Mouse (Mus musculus) embryonic facial prominence, embryonic 13.5 days (tissue): ENCODE data around the gene Ccdc85c. TPM values are rescaled to one million over a fixed set of nuclear protein-coding genes. Genes with fewer than 3 reads are reported as not detected.

ENCODE experiments used
- ATAC-seq: fragments of 200-750 bp; cut with Nextera tagmentation; 2 replicates; pipeline ENCODE4 v1.8.0; 2017; ENCODE audit warnings: low read depth; ENCODE audit not compliant: insufficient number of reproducible peaks, insufficient read depth, low FRiP score, low TSS enrichment
- H3K27ac ChIP-seq: fragments of 300-500 bp; sonication (generic); 2 replicates; pipeline ENCODE4 v1.5.1; 2015; ENCODE audit warnings: moderate library complexity, mild to moderate bottlenecking, inconsistent platforms
- H3K27me3 ChIP-seq: fragments of 300-500 bp; sonication (generic); 2 replicates; pipeline ENCODE4 v1.6.1; 2015; ENCODE audit warnings: mild to moderate bottlenecking, inconsistent platforms
- H3K36me3 ChIP-seq: fragments of 300-500 bp; sonication (generic); 2 replicates; pipeline ENCODE4 v1.6.1; 2015; ENCODE audit warnings: mild to moderate bottlenecking, inconsistent platforms
- H3K4me1 ChIP-seq: fragments of 300-500 bp; sonication (generic); 2 replicates; pipeline ENCODE4 v1.6.1; 2015; ENCODE audit warnings: inconsistent platforms
- H3K4me2 ChIP-seq: fragments of 300-500 bp; sonication (generic); 2 replicates; pipeline ENCODE4 v1.6.1; 2015; ENCODE audit warnings: moderate library complexity, mild to moderate bottlenecking, inconsistent platforms
- H3K4me3 ChIP-seq: fragments of 300-500 bp; sonication (generic); 2 replicates; pipeline ENCODE4 v1.5.1; 2015; ENCODE audit warnings: mild to moderate bottlenecking, inconsistent platforms
- H3K9ac ChIP-seq: fragments of 300-500 bp; sonication (generic); 2 replicates; pipeline ENCODE4 v1.6.1; 2015; ENCODE audit warnings: mild to moderate bottlenecking, inconsistent platforms
- H3K9me3 ChIP-seq: fragments of 300-500 bp; sonication (generic); 2 replicates; pipeline ENCODE4 v1.6.1; 2016; ENCODE audit warnings: inconsistent platforms
- WGBS: fragments of 180-500 bp; shearing (Covaris S2); methylation state at CpG from one replicate; pipeline ENCODE4 v1.1.7; 2015; ENCODE audit warnings: mixed read lengths; 5-methylcytosine and 5-hydroxymethylcytosine counted together
- polyA plus RNA-seq: library from polyadenylated mRNA; unstranded; fragments of >200 nt; fragmentation: Nextera tagmentation; extraction: Ambion mirVana; gene quantifications from 2 replicates; pipeline ENCODE4 v1.2.1, GENCODE M21; 2015

Ccdc85c gene
- polyA plus RNA-seq, 1 experiment from 2014 or later: 6.3 TPM

DNA sequence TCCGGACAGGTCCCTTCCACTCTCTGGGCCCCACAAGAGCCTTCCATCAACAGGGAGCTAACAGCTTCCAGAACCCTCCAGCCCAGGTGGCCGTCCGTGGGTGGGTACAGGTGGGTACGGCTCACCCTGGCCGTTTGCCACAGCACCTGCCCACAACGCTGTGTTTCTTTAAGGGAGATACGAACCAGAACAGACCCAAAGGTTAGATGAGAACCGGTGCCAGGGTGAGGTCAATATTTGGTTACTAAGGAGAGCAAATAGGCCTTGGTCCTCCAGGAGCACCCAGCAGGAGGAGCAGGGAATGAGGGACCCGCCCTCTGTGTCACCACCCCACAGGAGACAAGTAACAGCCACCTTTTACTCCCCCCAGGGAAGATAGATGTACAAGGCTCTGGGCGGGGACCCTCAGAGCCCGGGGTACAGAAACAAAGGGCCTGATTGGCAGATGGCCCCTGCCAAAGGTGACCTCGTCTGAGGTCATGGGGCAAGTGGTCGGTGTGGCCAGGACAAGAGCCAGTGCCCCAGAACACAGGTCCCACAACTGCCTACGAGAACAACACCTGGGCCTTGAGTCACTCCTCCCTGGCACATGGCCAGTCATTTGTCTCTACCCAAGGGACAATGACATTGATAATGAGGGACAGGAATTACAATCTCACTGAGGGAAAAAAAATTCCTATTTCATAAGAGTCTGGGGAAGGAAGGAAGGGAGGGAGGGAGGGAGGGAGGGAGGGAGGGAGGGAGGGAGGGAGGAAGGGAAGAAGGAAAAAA, 40.2 kb downstream of the Ccdc85c start:
- no peaks in the 10 kb centered on the region for H3K27me3 ChIP-seq
- H3K9ac ChIP-seq: no peak overlapping the region
- H3K36me3 ChIP-seq: no peaks in the 10 kb centered on the region
- peaks cover 58% of the 10 kb centered on the region for H3K4me1 ChIP-seq
- ATAC-seq: no peak
- no peak overlapping the region for H3K4me2 ChIP-seq
- 78% methylated on average over 14 of the region's 14 CpGs for WGBS
- no peak overlapping the region for H3K4me3 ChIP-seq
- no peaks in the 10 kb centered on the region for H3K9me3 ChIP-seq
- H3K27ac ChIP-seq: no peak overlapping the region

GRCm38 (mm10) chr12:108233736-108234135, 41.5 kb downstream of the Ccdc85c start:
- Histone ChIP-seq H3K9me3 (no peaks in the 10 kb centered on the region), H3K9ac (no peak overlapping the region), H3K4me2 (no peak overlapping the region), H3K27me3 (no peaks in the 10 kb centered on the region), H3K27ac (no peak overlapping the region), H3K4me3 (no peak overlapping the region), H3K36me3 (no peaks in the 10 kb centered on the region), H3K4me1 (peaks cover 51% of the 10 kb centered on the region)
- ATAC-seq: no peak
- 65% methylated on average over 6 of the region's 6 CpGs for WGBS

GRCm38 (mm10) chr12:108231901-108232300, 43.3 kb downstream of the Ccdc85c start:
- Histone ChIP-seq H3K27ac (no peak overlapping the region), H3K4me1 (peaks cover 33% of the 10 kb centered on the region), H3K36me3 (no peaks in the 10 kb centered on the region), H3K9ac (no peak overlapping the region), H3K27me3 (no peaks in the 10 kb centered on the region), H3K4me2 (no peak overlapping the region), H3K4me3 (no peak overlapping the region), H3K9me3 (no peaks in the 10 kb centered on the region)
- WGBS: 35% methylated on average over 9 of the region's 9 CpGs
- no peak for ATAC-seq

DNA sequence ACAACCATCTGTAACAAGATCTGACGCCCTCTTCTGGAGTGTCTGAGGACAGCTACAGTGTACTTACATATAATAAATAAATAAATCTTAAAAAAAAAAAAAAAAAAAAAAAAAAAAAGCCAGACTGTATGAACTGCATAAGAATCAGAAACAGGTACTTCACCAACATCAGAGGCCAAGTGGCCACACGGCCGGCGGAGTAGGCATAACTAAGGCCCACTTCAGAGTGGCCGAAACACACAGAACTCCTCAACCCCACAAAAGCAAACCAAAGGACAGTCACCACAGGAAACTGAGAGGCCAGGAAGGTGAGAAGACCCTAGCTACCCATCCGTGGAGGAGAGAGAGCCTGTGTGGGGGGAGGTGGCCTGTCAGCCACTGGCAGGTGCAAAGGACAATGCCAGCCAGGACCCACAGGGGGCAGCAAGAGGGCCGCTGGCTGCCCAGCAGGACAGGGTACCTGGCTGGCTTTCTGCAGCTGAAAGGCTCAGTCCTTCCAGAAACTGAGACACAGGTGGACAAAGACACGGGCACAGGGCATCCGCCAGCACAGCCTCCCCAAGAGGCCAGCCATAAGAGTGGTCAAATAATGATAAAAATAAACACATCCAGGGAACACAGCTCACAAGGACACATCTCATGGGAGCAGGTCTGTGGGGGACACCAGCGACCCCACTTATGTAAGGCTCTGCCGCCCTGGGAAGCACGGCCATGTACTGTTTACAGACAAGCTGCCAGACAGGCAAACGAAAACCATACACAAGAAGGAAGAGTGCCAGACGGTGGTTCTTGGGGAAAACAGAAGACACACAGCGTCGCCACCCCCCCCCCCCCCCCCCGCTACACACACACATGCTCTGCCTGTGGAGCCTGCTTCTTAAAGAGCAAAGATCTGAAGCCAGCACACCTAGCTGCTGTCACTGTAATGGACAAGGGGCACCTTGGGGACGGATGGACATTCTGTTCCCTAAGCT, 44.1 kb downstream of the Ccdc85c start:
- ATAC-seq: no peak
- no peak overlapping the region for H3K27ac ChIP-seq
- H3K4me2 ChIP-seq: no peak overlapping the region
- H3K9ac ChIP-seq: no peak overlapping the region
- H3K4me3 ChIP-seq: no peak overlapping the region
- no peaks in the 10 kb centered on the region for H3K27me3 ChIP-seq
- H3K9me3 ChIP-seq: no peaks in the 10 kb centered on the region
- 57% methylated on average over 17 of the region's 18 CpGs for WGBS
- H3K36me3 ChIP-seq: no peaks in the 10 kb centered on the region
- peaks cover 35% of the 10 kb centered on the region for H3K4me1 ChIP-seq

DNA sequence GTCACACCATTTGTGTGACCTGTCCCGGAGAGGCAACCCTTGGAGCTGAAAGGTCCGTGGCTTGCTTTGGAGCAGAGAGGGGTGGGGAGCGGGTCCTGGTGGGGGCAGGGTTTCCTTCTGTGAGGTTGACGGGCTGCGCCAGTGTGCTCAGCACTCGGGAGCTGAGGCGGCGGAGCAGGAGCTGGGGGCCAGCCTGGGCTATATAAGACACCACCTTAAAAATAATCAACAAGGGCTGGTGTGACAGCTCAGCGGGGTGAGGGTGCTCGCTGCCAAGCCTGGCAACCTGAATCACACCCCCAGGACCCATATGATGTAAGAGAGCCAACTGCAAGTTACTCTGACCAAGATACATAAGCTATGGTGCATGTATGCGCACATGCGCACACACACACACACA, 45.1 kb downstream of the Ccdc85c start:
- no peaks in the 10 kb centered on the region for H3K36me3 ChIP-seq
- no peaks in the 10 kb centered on the region for H3K9me3 ChIP-seq
- no peak for ATAC-seq
- H3K27me3 ChIP-seq: no peaks in the 10 kb centered on the region
- peaks cover 40% of the 10 kb centered on the region for H3K4me1 ChIP-seq
- H3K27ac ChIP-seq: no peak overlapping the region
- no peak overlapping the region for H3K4me3 ChIP-seq
- 71% methylated on average over 12 of the region's 12 CpGs for WGBS
- no peak overlapping the region for H3K4me2 ChIP-seq
- no peak overlapping the region for H3K9ac ChIP-seq

GRCm38 (mm10) chr12:108227527-108227926, 47.7 kb downstream of the Ccdc85c start:
- Histone ChIP-seq H3K27me3 (no peaks in the 10 kb centered on the region), H3K9me3 (no peaks in the 10 kb centered on the region), H3K9ac (no peak overlapping the region), H3K4me2 (no peak overlapping the region), H3K4me1 (peaks cover 57% of the 10 kb centered on the region), H3K36me3 (no peaks in the 10 kb centered on the region), H3K27ac (no peak overlapping the region), H3K4me3 (no peak overlapping the region)
- 85% methylated on average over 16 of the region's 16 CpGs for WGBS
- ATAC-seq: no peak

GRCm38 (mm10) chr12:108226941-108227340, 48.3 kb downstream of the Ccdc85c start:
- 84% methylated on average over 12 of the region's 12 CpGs for WGBS
- peaks cover 51% of the 10 kb centered on the region for H3K4me1 ChIP-seq

GRCm38 (mm10) chr12:108226216-108226615, 49.0 kb downstream of the Ccdc85c start:
- H3K36me3 ChIP-seq: no peaks in the 10 kb centered on the region
- H3K27me3 ChIP-seq: no peaks in the 10 kb centered on the region
- WGBS: 78% methylated on average over 13 of the region's 13 CpGs
- no peak for ATAC-seq
- H3K4me1 ChIP-seq: peaks cover 44% of the 10 kb centered on the region
- no peaks in the 10 kb centered on the region for H3K9me3 ChIP-seq
- H3K4me3 ChIP-seq: no peak overlapping the region
- no peak overlapping the region for H3K27ac ChIP-seq
- peak overlapping the region; percentile 21; the same call in 1 of the 2 replicates for H3K9ac ChIP-seq
- H3K4me2 ChIP-seq: no peak overlapping the region

More at GRCm38 (mm10) chr12:108226941-108227340, 48.3 kb downstream of the Ccdc85c start:
- no peak overlapping the region for H3K4me2 ChIP-seq
- H3K9ac ChIP-seq: no peak overlapping the region
- ATAC-seq: no peak
- no peaks in the 10 kb centered on the region for H3K9me3 ChIP-seq
- H3K4me3 ChIP-seq: no peak overlapping the region
- H3K27ac ChIP-seq: no peak overlapping the region
- no peaks in the 10 kb centered on the region for H3K36me3 ChIP-seq
- no peaks in the 10 kb centered on the region for H3K27me3 ChIP-seq

DNA sequence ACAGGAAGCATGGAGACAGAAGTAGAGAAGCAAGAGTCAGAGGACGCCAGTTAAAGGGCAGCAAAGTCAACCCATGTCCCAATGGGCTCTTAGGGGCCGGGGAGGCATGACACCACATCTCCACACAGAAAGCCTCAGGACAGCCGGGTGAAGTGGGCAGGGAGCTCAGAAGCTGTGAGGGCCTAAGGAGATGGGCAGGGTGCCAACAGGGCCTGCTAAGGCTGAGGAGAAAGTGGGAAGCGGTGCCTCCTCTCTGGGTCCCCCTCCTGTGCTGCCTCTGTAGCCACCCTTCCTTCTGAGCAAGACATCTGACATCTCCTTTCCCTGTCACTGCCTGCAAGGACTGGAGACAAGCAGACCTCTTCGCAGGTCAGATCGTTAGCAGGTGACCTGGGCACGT, 49.4 kb downstream of the Ccdc85c start:
- no peaks in the 10 kb centered on the region for H3K36me3 ChIP-seq
- WGBS: 67% methylated on average over 7 of the region's 7 CpGs
- H3K27me3 ChIP-seq: no peaks in the 10 kb centered on the region
- H3K27ac ChIP-seq: no peak overlapping the region
- no peak for ATAC-seq
- H3K9me3 ChIP-seq: no peaks in the 10 kb centered on the region
- H3K4me2 ChIP-seq: no peak overlapping the region
- H3K4me1 ChIP-seq: peaks cover 43% of the 10 kb centered on the region
- H3K9ac ChIP-seq: peak overlapping the region; percentile 21; the same call in 1 of the 2 replicates
- no peak overlapping the region for H3K4me3 ChIP-seq

DNA sequence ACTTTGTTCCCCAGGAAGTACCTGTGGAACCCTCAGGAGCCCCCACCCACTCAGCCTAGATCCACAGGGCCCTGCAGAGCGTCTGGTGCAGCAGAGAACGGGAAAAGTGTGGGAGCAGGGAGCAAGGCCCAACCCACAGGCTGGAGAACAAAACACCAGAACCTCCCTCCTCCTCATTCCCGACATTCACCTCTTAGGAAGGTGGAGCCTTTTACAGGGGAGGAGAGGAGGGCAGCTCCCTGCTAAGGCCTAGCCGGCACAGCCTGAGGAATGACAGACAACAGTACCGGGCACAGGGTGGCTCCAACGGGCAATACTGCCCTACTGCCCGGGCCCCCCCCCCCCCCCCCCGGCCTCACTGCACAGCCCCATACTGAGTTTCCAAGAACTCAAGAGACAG, 51.9 kb downstream of the Ccdc85c start:
- Histone ChIP-seq H3K4me2 (no peak overlapping the region), H3K36me3 (no peaks in the 10 kb centered on the region), H3K27ac (0 out of 2 replicates have a peak overlapping the region, but pooled peaks have one; percentile 44), H3K9me3 (no peaks in the 10 kb centered on the region), H3K27me3 (no peaks in the 10 kb centered on the region), H3K9ac (no peak overlapping the region), H3K4me3 (no peak overlapping the region), H3K4me1 (peaks cover 61% of the 10 kb centered on the region)
- 45% methylated on average over 8 of the region's 8 CpGs for WGBS
- ATAC-seq: no peak; the same call in 1 of the 2 replicates

- H3K4me2 ChIP-seq: no peak overlapping the region
- no peaks in the 10 kb centered on the region for H3K27me3 ChIP-seq
- H3K36me3 ChIP-seq: no peaks in the 10 kb centered on the region
- H3K9ac ChIP-seq: 0 out of 2 replicates have a peak overlapping the region, but pooled peaks have one; percentile 11
- no peak overlapping the region for H3K4me3 ChIP-seq
- ATAC-seq: no peak
- WGBS: 87% methylated on average over 7 of the region's 7 CpGs
- H3K4me1 ChIP-seq: peaks cover 71% of the 10 kb centered on the region
- H3K27ac ChIP-seq: no peak overlapping the region
- no peaks in the 10 kb centered on the region for H3K9me3 ChIP-seq
Observed at GRCm38 (mm10) chr12:108221712-108222111, 53.5 kb downstream of the Ccdc85c start.
